Mouse (Mus musculus): Measurements from ENCODE around the gene Itln1.

Itln1 gene

DNA sequence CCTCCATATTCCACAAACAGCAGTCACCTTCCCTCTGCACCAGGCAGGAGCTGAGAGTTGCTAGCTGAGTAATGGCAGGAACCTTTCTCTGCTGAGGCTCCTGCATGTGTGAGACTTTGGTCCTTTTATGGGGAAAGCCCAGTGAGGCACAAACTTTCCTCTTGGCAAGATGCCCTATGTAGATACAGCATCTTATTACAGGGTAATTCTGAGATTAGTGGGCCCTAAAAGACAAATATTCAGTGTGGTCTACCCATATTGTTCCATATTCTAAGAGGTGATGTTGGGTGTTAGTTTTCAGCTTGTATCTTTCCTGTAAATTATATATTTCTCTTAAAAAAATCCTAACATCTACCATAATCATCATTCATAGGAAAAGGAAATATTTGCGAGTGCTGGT lies at the start of gene Itln1:
TSS of gene Itln1 (minus strand) at position 101 of the 400 bp plus-strand sequence.
- in situ Hi-C loops (cut with MboI, MseI), result no loop called here

DNA sequence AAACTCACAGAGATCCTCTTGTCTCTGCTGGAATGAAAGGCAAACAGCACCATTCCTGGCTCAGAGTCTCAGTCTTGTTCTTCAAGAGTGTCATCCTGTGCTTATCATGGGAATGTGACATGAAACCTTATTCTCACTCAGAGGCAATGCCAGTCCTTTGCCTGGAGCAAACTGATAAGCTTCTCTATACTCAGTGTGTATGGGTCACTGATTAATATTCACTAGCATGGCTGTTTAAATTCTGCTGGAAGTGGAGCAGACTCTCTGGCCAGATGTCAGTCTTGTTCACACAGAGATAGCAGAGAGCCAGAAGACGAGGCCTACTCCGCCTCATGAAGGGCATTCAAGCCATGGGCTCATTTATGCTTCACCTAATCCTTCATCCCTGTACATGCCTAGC lies 49.5 kb upstream of the Itln1 start:
- in situ Hi-C loops (cut with MboI, MseI), result no loop called here

DNA sequence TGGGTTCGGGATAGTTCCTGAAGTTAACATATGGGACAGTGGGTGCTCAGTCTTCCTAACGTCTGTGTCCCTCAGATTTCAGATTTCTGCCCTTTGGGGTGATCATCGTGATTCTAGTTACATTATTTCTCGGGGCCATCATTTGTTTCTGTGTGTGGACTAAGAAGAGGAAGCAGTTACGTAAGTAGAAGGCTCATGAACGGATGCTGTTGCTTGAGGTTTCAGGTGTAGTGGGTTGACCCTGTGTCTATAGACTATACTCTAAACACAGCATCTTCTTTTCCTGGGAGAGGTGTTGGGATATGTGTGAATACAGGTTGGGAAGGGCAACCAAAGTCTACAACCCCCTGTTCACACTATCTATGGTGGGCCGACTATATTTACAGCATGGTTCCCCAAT lies 42.1 kb upstream of the Itln1 start:
- in situ Hi-C loops (cut with MboI, MseI), result no loop called here

DNA sequence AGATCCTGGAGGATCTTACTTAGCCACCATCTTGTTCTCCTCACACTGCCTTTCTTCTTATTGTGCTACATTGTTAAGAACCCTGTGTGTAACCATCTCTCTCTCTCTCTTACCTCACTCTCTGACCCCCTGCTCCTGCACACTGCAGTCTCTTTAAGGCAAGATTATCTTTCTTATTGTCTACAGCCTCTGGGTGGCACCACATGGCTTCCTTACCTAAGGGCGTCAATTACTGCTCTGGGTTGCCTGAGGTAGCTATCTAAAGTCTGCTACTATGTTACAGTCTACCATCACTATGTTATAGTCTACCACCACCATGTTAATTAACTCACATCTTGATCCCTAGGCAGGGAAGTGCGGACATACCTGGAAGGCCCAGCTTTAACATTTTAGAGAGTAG lies 33.3 kb upstream of the Itln1 start:
- in situ Hi-C loops (cut with MboI, MseI), result no loop called here

DNA sequence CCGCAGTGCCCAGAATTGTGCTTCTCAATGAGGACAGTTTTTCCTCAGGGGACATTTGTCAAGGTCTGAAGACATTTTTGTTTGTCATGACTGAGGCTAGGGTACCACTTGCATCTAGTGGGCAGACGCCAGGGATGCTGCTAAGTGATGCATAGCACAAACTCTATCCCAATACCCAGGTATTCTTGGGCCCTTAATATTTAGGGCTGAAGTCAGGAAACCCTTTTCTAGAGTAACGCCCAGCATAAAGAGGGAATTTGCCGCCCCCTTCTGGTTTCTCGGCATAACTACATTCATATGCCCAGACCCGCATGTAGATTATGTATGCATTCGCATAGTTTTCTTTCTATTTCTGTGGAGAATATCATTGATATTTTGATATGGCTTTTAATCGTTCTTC lies 31.7 kb upstream of the Itln1 start:
- in situ Hi-C loops (cut with MboI, MseI), result no loop called here

DNA sequence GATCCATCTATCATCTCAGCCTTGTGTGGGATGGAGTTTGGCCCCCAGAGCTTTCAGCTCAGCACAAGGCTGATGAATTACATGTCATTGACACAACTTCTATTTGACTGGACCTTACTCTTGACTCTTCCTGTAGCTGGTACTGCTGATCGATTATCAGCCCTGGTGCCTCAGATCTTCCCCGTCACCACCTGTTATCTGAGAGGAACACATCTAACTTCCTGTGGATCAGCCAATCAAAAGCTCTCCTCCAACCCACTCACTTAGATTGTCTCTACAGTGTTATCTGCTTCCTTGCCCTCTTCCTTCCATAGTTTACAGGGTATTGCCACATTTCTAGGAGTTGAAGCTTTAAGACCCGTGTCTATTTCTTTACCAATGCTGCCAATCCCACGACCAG lies 30.8 kb upstream of the Itln1 start:
- in situ Hi-C loops (cut with MboI, MseI), result no loop called here

- in situ Hi-C loops (cut with MboI, MseI), result no loop called here
Observed at GRCm38 (mm10) chr1:171564247-171564646, 29.2 kb upstream of the Itln1 start.

GRCm38 (mm10) chr1:171563042-171563441 lies 27.9 kb upstream of the Itln1 start:
- in situ Hi-C loops (cut with MboI, MseI), result no loop called here

DNA sequence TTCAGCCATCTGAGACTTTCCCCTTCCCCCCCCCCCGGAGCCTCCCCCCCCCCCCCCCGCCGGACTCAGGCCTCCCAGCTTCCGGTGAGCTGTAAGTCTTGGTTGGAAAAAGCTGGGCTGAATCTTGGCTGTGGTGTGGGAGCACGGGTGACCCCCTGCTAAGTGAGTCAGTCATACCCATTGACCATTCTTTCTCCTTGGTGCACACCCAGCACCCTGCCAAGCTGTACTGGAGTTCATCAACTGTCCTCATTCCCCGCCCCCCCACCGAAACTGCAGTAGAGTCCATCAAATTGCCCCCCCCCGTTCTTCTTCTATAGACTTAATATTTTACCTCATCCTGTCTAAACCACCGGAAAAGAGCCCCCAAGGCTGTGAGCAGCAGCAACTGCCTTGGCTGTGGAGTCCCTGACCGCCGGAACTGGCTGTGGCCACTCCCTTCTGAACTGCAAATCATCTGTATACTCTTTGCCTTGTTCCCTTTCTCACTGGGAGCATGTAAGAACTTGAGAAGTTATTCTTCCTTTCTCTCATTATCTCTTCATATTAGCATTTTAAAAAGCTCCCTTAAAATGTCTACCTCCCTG lies 26.6 kb upstream of the Itln1 start:
- in situ Hi-C loops (cut with MboI, MseI), result no loop called here

GRCm38 (mm10) chr1:171561200-171561599 lies 26.1 kb upstream of the Itln1 start:
- in situ Hi-C loops (cut with MboI, MseI), result no loop called here

DNA sequence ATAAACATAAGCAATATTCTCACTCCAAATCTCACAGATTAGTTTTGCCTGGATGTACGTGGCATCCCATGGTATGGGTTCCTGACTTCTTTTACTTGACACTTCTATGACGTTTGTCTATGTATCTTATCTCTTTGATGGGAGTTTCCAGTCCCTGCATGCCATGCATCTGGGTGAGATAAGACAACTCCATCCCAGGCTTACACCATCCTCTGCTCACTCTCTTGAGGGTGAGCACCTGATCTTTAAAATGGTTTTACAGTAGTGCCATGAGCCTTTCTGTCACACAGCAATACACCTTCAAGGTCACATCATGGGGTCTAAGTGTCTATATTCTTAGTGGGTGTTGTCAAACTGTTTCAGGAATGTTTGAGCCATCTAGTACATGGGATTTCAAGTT lies 25.2 kb upstream of the Itln1 start:
- in situ Hi-C loops (cut with MboI, MseI), result no loop called here

GRCm38 (mm10) chr1:171558898-171559297 lies 23.8 kb upstream of the Itln1 start, which contains the start of gene Cd244a:
Gene Cd244a (plus strand): TSS chr1:171559193.
- in situ Hi-C loops (cut with MboI, MseI), result loop anchor here (5.0 kb wide), 1 partner anchor 52 kb away; no protein-coding TSS in a partner anchor

DNA sequence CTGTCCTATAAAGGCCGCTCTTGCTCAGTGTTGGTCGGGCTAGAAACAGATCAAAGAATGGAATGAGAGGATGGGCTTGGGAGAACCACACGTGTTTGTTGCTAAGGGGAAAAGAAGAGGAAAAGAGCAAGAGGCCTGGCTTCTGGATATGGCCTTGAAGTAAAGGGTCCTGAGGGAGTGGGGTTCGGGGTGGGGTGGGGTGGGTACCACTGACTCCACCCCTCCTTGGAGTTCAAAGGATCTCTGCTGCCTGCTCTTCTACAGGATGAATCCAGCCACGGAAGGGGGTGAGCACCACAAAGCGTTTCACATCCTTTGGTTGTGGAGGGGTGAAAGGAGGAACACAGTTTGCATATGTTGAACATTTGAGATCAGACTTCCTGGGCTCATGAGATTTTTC lies 23.3 kb upstream of the Itln1 start:
- in situ Hi-C loops (cut with MboI, MseI), result loop anchor here (5.0 kb wide), 1 partner anchor 51 kb away; no protein-coding TSS in a partner anchor

DNA sequence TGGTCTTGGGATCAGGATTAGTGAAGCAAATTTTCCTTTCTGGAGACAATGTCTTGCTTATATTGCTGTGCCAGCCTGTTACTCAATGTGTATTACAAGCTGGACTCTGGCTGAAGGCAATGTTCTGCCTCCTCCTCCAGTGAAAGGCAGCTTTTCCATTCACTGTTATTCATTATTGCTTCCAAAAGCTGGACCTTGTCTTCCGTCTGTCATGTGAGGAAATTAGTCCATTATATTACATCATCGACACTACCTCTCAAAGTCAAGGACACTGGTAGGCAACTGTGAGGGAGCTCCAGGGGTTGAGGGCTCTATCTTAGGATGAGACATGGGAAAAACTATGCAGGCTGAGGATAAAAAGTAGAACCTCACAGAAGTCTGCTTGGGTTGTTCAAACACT lies 21.3 kb upstream of the Itln1 start:
- in situ Hi-C loops (cut with MboI, MseI), result loop anchor here (5.0 kb wide), 1 partner anchor 49 kb away; no protein-coding TSS in a partner anchor

- in situ Hi-C loops (cut with MboI, MseI), result no loop called here
Observed at GRCm38 (mm10) chr1:171553359-171554341, 18.6 kb upstream of the Itln1 start.

DNA sequence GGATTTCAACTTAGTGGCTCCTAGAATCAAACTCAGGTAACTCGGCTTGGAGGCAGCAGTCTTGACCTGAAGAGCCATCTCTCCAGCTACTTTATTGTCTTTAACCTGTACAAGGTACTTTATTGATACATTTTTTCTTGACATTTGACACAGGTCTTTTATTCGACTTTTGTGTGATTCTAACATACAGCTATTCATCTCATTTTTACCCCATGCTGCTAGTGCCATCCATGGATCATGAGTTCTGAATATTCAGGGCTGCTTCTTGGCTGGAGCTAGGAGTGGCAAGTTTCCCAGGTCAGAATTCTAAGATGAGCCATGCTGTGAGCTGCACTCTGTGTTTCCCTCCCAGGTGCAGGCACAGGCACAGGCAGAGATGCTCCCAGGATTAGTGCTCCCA lies 17.1 kb upstream of the Itln1 start:
- in situ Hi-C loops (cut with MboI, MseI), result no loop called here

GRCm38 (mm10) chr1:171551326-171551725 lies 16.2 kb upstream of the Itln1 start:
- in situ Hi-C loops (cut with MboI, MseI), result no loop called here

DNA sequence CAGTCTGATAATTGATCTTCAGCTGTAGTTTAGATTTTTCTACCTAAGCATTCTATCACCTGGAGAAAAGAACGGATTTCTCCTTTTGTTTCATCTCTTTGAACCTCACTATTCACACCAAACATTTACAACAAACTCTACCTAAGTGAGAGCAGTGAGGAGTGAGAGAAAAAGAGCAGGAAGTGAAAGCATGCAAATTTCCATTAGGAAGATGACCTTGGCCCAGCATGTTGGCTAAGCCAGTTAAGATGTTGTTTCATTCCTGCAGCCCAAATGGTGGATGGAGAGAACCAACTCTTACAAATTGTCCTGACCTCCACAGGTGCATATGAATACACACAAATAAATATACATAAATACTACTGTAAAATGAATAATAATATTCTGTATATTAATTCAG lies 5.6 kb upstream of the Itln1 start:
- in situ Hi-C loops (cut with MboI, MseI), result no loop called here

GRCm38 (mm10) chr1:171534557-171534956 lies 537 bp downstream of the Itln1 start:
- in situ Hi-C loops (cut with MboI, MseI), result no loop called here

GRCm38 (mm10) chr1:171532830-171533229 lies 2.3 kb downstream of the Itln1 start:
- in situ Hi-C loops (cut with MboI, MseI), result no loop called here

DNA sequence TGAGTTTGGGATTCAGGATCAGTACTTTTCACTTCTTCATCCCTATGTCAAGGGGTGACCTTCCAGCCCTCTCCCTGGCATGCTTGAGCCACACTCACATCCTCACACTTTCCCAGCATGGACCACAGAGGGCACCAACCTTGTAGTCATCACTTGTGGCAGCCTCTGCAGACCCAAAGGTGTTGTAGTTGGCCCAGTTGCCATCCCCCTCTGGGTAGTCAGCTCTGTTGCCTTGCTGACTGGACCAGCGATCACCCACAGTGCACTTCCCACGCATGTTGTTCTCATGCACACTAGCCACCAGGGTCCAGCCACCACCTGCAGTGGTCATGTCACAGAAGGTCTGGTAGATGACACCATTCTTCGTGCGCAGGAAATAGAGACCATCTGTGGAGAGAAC lies 3.7 kb downstream of the Itln1 start:
- in situ Hi-C loops (cut with MboI, MseI), result no loop called here

DNA sequence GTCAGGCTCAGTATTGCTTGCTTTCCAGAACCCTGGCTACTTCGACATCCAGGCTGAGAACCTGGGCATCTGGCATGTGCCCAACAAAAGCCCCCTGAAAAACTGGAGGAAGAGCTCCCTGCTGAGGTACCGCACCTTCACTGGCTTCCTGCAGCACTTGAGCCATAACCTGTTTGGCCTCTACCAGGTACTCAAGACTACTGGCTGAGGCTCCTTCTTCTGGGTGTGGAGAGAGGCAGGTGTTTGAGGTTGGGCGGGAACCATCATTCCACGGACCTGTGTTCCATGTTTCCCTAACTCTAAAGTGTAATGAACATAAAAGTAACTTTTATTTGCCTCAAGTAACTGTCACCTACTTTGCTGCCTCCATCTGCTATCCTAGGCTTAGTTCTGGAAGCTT lies 19.5 kb downstream of the Itln1 start:
- in situ Hi-C loops (cut with MboI, MseI), result no loop called here

DNA sequence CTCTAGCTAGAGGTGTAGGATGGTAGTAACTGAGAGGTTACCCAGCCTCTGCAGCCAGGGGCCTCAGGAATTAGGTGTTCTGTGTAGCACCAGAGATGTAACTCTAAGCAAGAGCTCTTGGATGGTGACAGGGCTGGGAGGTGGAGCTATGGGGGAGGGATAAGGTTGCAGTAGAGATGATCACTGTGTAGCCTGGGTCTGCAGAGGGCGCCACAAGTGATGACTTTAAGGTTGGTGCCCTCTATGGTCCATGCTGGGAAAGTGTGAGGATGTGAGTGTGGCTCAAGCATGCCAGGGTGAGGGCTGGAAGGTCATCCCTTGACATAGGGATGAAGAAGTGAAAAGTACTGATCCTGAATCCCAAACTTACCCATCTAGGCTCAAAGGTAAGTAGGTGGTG lies 20.1 kb downstream of the Itln1 start:
- in situ Hi-C loops (cut with MboI, MseI), result no loop called here

All from T-helper 1 cell (primary cell).